Mouse (Mus musculus) C2C12 (cell line): ENCODE measurements around the gene Higd2a.

Experiments
- CEBPB ChIP-seq: IDR thresholded peaks from one replicate; pipeline ENCODE4 v1.6.1; 2011; ENCODE audit warnings: low read depth, mild to moderate bottlenecking, control low read depth, moderate library complexity
- CTCF ChIP-seq: IDR thresholded peaks from one replicate; pipeline ENCODE4 v1.5.1; 2011; ENCODE audit not compliant: control insufficient read depth, insufficient read depth, insufficient read length
- FOSL1 ChIP-seq: IDR thresholded peaks from one replicate; pipeline ENCODE4 v1.8.0; 2011; ENCODE audit warnings: mild to moderate bottlenecking, low read length; ENCODE audit not compliant: poor library complexity, insufficient read depth, severe bottlenecking
- MAX ChIP-seq: IDR thresholded peaks from one replicate; pipeline ENCODE4 v1.6.1; 2011; ENCODE audit warnings: mild to moderate bottlenecking, control low read depth
- MYOD1 ChIP-seq: IDR thresholded peaks from one replicate; pipeline ENCODE4 v1.6.1; 2011; ENCODE audit warnings: low read depth; ENCODE audit not compliant: control insufficient read depth, insufficient read length
- MYOG ChIP-seq: IDR thresholded peaks from one replicate; pipeline ENCODE4 v1.6.1; 2011; ENCODE audit not compliant: control insufficient read depth, insufficient read length; ENCODE audit errors: extremely low read depth
- USF1 ChIP-seq: IDR thresholded peaks from one replicate; pipeline ENCODE4 v1.6.1; 2011; ENCODE audit warnings: low read depth, mild to moderate bottlenecking, control low read depth, moderate library complexity

DNA sequence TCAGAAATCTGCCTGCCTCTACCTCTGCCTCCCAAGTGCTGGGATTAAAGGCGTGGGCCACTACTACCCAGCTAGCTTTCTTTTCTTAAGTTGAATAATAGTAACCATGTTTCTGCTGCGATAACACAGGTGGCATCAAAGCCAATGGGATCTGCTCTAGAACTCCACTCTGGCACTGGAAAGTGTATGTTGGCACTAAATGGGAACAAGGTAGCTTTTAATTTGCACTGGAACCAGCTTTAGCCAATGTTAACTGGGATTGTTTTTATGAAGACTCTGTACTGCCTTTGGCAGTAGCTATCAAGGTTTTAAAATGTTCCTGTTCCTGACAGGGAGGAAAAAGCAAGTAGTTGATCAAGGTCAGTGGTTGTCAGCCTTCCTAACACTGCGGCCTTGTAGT is 45.0 kb downstream of the Higd2a start:
- TF ChIP-seq CTCF (no peak), USF1 (no peak), MAX (no peak), MYOG (no peak), FOSL1 (no peak), CEBPB (no peak), MYOD1 (no peak)
